In the genomic region with DNA sequence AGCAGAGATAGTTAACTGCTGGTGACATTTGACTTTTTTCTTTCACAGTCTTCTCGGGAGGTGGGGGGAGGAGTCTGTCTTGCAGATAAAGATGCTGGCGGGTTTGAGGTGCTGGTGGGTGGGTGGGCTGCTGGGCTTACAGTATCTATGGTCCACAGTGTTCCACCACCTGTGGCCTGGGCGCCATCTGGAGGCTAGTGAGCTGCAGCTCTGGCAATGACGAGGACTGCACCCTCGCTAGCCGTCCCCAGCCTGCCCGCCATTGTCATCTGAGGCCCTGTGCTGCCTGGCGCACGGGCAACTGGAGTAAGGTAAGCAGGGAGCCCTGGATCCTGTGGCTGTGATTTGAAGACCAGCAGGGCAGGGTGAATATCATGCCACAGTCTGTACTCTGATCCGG, we compare ENCODE assay signal across 30 mouse cellular contexts. TPM values are rescaled to one million over a fixed set of nuclear protein-coding genes. Genes with fewer than 3 reads are reported as not detected.
DNase-seq lines count a peak whose midpoint lies in the region; ATAC-seq and TF ChIP-seq lines count a peak whose summit lies in the region.
"Had no signal": no experiment of that assay in that cellular context is flagged by ENCODE, and none has a peak within 500 bp of the region (broad histone marks: within the 10 kb centered on the region; RNA-seq: fewer than 3 reads in every experiment).

No protein-coding gene starts in this region.

- no peaks in the 10 kb centered on the region for H3K79me2 ChIP-seq in liver, adult 2 months (ENCODE audit: control insufficient read depth, insufficient read depth, low read length)

- no peak overlapping the region for H3K4me3 ChIP-seq in liver, adult 2 months (ENCODE audit: insufficient read depth, low read depth, low read length)
- H3K4me3 ChIP-seq in liver, embryonic 11.5 days (ENCODE audit: low read depth, low read length), result no peak overlapping the region
- no peak overlapping the region for H3K4me3 ChIP-seq in lung, postnatal 0 days (ENCODE audit: low read depth, low read length)
- no peak overlapping the region for H3K4me3 ChIP-seq in embryonic fibroblast, embryonic 13.5 days (ENCODE audit: insufficient read depth, low read length)
- H3K4me3 ChIP-seq: embryonic facial prominence, embryonic 12.5 days; forebrain, embryonic 10.5 days; heart, embryonic 15.5 days; limb, embryonic 10.5 days; limb, embryonic 15.5 days; lung, embryonic 15.5 days had no signal

- no peak overlapping the region for H3K27ac ChIP-seq in liver, adult 2 months (replicated peaks; ENCODE audit: insufficient read depth, low read depth, low read length)
- H3K27ac ChIP-seq in liver, embryonic 11.5 days (ENCODE audit: low read depth, low read length), result no peak overlapping the region
- H3K27ac ChIP-seq in lung, postnatal 0 days (ENCODE audit: low read length), result no peak overlapping the region
- no peak overlapping the region for H3K27ac ChIP-seq in embryonic fibroblast, embryonic 13.5 days (ENCODE audit: insufficient read depth, low read length)
- H3K27ac ChIP-seq: embryonic facial prominence, embryonic 12.5 days; forebrain, embryonic 10.5 days; heart, embryonic 15.5 days; hindbrain, embryonic 14.5 days; limb, embryonic 10.5 days; limb, embryonic 15.5 days; lung, embryonic 15.5 days had no signal

- no peaks in the 10 kb centered on the region for H3K27me3 ChIP-seq in liver, adult 2 months (ENCODE audit: control insufficient read depth, insufficient read depth, low read length)
- H3K27me3 ChIP-seq in liver, embryonic 11.5 days (replicated peaks; ENCODE audit: control insufficient read depth, insufficient read depth, low read length), result no peaks in the 10 kb centered on the region
- no peaks in the 10 kb centered on the region for H3K27me3 ChIP-seq in lung, postnatal 0 days (replicated peaks; ENCODE audit: insufficient read depth, low read length)
- H3K27me3 ChIP-seq: embryonic facial prominence, embryonic 12.5 days; heart, embryonic 15.5 days; limb, embryonic 15.5 days; lung, embryonic 15.5 days had no signal

- DNase-seq in heart, adult 11 months, result peak; percentile 82
- DNase-seq in heart, postnatal 10 days, result no peak
- DNase-seq in liver, adult 2 months (ENCODE audit: extremely low read depth, low read depth, low spot score), result no peak
- no peak for DNase-seq in liver, embryonic 11.5 days (ENCODE audit: low spot score)
- DNase-seq in lung, postnatal 0 days (ENCODE audit: low spot score), result no peak
- no peak for DNase-seq in lung, postnatal 10 days
- no peak for DNase-seq in ovary, postnatal 14 days (ENCODE audit: low spot score)
- DNase-seq: adrenal gland, postnatal 14 days; cerebellum, adult 11 months; cerebellum, adult 9-10 months; embryo, embryonic 11 days; forebrain, postnatal 0 days; kidney, adult 9 months; kidney, postnatal 10 days; layer of hippocampus, postnatal 36 days; right cerebral cortex, adult 18-20 months; spleen, adult 18-20 months; thymus, adult 18-20 months; thymus, postnatal 25 days had no signal

- H3K36me3 ChIP-seq in liver, adult 2 months (ENCODE audit: control insufficient read depth, insufficient read depth, low read length), result no peaks in the 10 kb centered on the region; the same call in 1 of the 2 replicates
- H3K36me3 ChIP-seq in liver, embryonic 11.5 days (ENCODE audit: control insufficient read depth, insufficient read depth, low read length), result no peaks in the 10 kb centered on the region; the same call in 1 of the 2 replicates
- H3K36me3 ChIP-seq in lung, postnatal 0 days (ENCODE audit: insufficient read depth, low read length), result no peaks in the 10 kb centered on the region
- H3K36me3 ChIP-seq: heart, embryonic 15.5 days had no signal

- no peak for TF ChIP-seq EP300 in lung, postnatal 0 days (IDR thresholded peaks at IDR 0.05)

- H3K9ac ChIP-seq in liver, adult 2 months (ENCODE audit: low read depth, low read length), result no peak overlapping the region
- H3K9ac ChIP-seq in liver, embryonic 11.5 days (ENCODE audit: low read depth, low read length), result no peak overlapping the region
- H3K9ac ChIP-seq in lung, postnatal 0 days (replicated peaks; ENCODE audit: low read depth), result no peak overlapping the region
- H3K9ac ChIP-seq: embryonic facial prominence, embryonic 12.5 days; forebrain, postnatal 0 days; heart, embryonic 15.5 days; hindbrain, embryonic 14.5 days; limb, embryonic 15.5 days; lung, embryonic 15.5 days had no signal

- intact Hi-C loops in heart, postnatal 10 days (cut with DNase I), result no loop called here

- peak; percentile 68 for TF ChIP-seq CTCF in liver, adult 2 months (IDR thresholded peaks at IDR 0.05; ENCODE audit: low read depth, low read length)
- peak; percentile 36 for TF ChIP-seq CTCF in lung, postnatal 0 days (IDR thresholded peaks at IDR 0.05)
- TF ChIP-seq CTCF in embryonic fibroblast, embryonic 13.5 days (IDR thresholded peaks at IDR 0.05; ENCODE audit: borderline replicate concordance, insufficient read depth, low read length), result 0 out of 2 replicates have a peak, but pooled peaks have one; percentile 18

- H3K9me3 ChIP-seq in liver, embryonic 11.5 days (ENCODE audit: control insufficient read depth, low read length), result no peaks in the 10 kb centered on the region
- H3K9me3 ChIP-seq in lung, postnatal 0 days (ENCODE audit: low read length), result no peaks in the 10 kb centered on the region
- H3K9me3 ChIP-seq: embryonic facial prominence, embryonic 12.5 days; forebrain, embryonic 10.5 days; heart, embryonic 15.5 days; limb, embryonic 10.5 days; limb, embryonic 15.5 days; lung, embryonic 15.5 days had no signal

- WGBS in liver, adult 2 months, result 77% methylated on average over 10 of the region's 10 CpGs
- 61% methylated on average over 10 of the region's 10 CpGs for WGBS in liver, embryonic 11.5 days
- WGBS in lung, postnatal 0 days, result 75% methylated on average over 10 of the region's 10 CpGs

- H3K4me2 ChIP-seq in liver, embryonic 11.5 days, result no peak overlapping the region
- no peak overlapping the region for H3K4me2 ChIP-seq in lung, postnatal 0 days (replicated peaks; ENCODE audit: low read depth, low read length)
- H3K4me2 ChIP-seq: embryonic facial prominence, embryonic 12.5 days; heart, embryonic 15.5 days; hindbrain, embryonic 14.5 days; limb, embryonic 15.5 days; lung, embryonic 15.5 days had no signal

- no peak for ATAC-seq in liver, embryonic 11.5 days (replicated peaks; ENCODE audit: low FRiP score)
- no peak for ATAC-seq in lung, postnatal 0 days
- ATAC-seq: forebrain, postnatal 0 days; midbrain, embryonic 16.5 days had no signal

- H3K4me1 ChIP-seq in liver, adult 2 months (ENCODE audit: control insufficient read depth, insufficient read depth, low read length), result peaks cover 7% of the 10 kb centered on the region
- no peaks in the 10 kb centered on the region for H3K4me1 ChIP-seq in liver, embryonic 11.5 days (replicated peaks; ENCODE audit: control insufficient read depth, insufficient read depth, low read length)
- peaks cover 3% of the 10 kb centered on the region for H3K4me1 ChIP-seq in lung, postnatal 0 days (ENCODE audit: insufficient read depth, low read depth, low read length)
- no peaks in the 10 kb centered on the region for H3K4me1 ChIP-seq in embryonic fibroblast, embryonic 13.5 days (ENCODE audit: control insufficient read depth, insufficient read depth, low read length)
- H3K4me1 ChIP-seq: embryonic facial prominence, embryonic 12.5 days; forebrain, embryonic 10.5 days; limb, embryonic 10.5 days had no signal

- TF ChIP-seq POLR2A in liver, adult 2 months (IDR thresholded peaks at IDR 0.05; ENCODE audit: extremely low read depth, insufficient read depth, low read length), result no peak
- no peak for TF ChIP-seq POLR2A in embryonic fibroblast, embryonic 13.5 days (IDR thresholded peaks at IDR 0.05; ENCODE audit: low read depth, low read length)

RNA-seq across cellular contexts. Expression of gene Adamts7, which starts 32.1 kb away (rescaled TPM):
- 10 to 100 TPM; 21.8 to 24.0 TPM for total RNA-seq in heart, postnatal 10 days (2021)
- total RNA-seq in liver, adult 2 months (2014; rRNA removed), result 2.7 and 5.1 TPM in 2 replicates
- polyA plus RNA-seq in liver, adult 2 months (2012; rRNA removed), result 11.0 and 21.8 TPM in 2 replicates
- 3.2 and 3.6 TPM in 2 replicates for polyA plus RNA-seq in liver, embryonic 11.5 days (2014; fragmentation: Nextera tagmentation; extraction: Ambion mirVana)
- 4.1 and 5.4 TPM in 2 replicates for polyA plus RNA-seq in lung, postnatal 0 days (2015; fragmentation: Nextera tagmentation; extraction: Ambion mirVana)
- 6.3 and 6.5 TPM in 2 replicates for polyA plus RNA-seq in embryonic fibroblast, embryonic 13.5 days (2011; ENCODE audit: insufficient read length, low read depth, missing spikeins)
- total RNA-seq: hematopoietic stem cell, adult 5-6 weeks; neutrophil, adult 5-6 weeks had no signal

Comparison
In these comparisons a context has a peak if more than half of its experiments do, and no peak if none do; other contexts are left out.
1. CTCF ChIP-seq: peak in every context shown above with its lines; median percentile 68 in liver, adult 2 months; 36 in lung, postnatal 0 days; 18 in embryonic fibroblast, embryonic 13.5 days.